Mouse (Mus musculus): ENCODE data around the gene Serp2.

DNA sequence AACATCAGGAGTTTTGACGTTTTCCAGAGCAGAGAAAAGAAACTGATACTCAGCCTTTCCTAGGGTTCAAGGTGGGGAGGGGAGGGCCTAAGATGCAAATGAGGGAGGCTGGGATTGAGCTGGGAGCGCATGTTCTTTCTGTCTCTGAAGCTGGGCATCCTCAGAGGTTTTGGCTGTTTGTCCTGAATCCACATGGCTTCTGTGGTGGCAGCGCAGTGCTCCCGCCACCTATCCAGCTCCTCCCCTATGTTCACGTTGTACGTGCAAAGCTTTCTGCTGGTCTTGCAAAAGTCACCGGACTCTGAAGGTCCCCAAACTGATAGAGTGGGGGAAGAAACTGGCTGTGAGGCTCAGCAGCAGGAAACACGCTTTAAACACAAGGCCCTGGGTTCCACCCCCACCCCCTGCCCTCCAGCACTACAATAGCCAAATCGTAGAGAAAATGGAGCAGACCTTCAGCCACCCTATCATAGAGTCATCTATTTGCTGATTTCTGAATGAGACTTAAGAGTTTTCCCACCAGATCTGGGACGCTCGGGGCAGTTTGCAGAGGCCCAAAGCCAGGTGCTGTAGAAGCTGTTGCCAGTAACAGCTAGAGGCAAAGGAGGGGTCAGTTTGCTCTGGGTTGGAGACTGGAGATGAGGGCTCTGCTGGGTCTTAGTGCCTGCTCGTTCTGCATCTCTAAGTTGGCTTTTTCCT is 42.0 kb upstream of the Serp2 start:
- no peak for TF ChIP-seq CTCF (IDR thresholded peaks at IDR 0.05; ENCODE audit: low read depth, low read length)
- TF ChIP-seq POLR2A (IDR thresholded peaks at IDR 0.05; ENCODE audit: insufficient read depth, low read length) = peak; percentile 23
- peak; percentile 87 for TF ChIP-seq EP300 (IDR thresholded peaks at IDR 0.05; ENCODE audit: insufficient read depth, low read depth, low read length)
